Mouse (Mus musculus): ENCODE measurements around the gene Meis2.

The Meis2 gene

DNA sequence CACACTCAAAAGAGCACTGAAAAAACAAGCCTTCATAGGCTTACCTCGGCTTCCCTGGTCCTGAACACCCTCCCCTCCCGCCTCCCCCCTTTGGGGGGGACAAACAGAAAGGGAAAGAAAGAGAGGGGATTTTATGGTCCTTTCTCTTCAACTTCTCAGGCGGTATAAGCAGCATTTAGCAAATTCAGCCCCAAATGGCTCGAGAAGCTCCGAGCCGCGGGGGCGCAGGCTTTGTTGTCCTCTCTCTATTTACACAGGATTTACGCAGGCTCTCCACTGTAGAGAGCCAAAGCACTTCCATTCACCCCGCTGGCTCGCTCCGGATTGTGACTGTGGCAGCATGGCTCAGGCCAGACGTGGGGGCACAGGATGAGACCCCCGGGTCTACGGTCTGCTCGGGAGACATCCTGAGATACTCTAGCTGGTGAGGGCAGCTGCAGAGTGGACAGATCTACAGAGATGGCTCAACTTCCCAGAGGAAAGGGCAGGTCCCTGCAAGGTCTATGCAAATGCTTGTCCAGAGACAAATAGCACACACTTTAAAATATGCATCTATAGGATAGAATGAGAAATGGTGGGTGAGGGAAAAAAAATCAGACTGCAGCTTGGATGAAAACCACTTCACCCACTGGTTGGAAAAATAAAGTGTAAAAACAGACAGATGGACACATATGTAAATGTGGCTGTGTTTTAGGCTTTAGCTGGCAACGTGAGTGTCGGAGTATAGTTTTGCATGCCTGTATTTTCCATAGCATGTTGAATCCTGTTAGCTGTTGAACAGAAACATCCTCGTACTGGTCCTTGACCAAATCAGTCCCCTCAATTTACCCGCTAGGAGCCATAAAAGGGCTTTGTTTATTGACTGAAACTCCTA lies 56.3 kb downstream of the Meis2 start:
- ATAC-seq (ENCODE audit: insufficient number of reproducible peaks, low FRiP score, low TSS enrichment) = no peak

- no peak for ATAC-seq (ENCODE audit: insufficient number of reproducible peaks, low FRiP score, low TSS enrichment)
These were observed 63.3 kb downstream of the Meis2 start for GRCm38 (mm10) chr2:116002354-116002753.

DNA sequence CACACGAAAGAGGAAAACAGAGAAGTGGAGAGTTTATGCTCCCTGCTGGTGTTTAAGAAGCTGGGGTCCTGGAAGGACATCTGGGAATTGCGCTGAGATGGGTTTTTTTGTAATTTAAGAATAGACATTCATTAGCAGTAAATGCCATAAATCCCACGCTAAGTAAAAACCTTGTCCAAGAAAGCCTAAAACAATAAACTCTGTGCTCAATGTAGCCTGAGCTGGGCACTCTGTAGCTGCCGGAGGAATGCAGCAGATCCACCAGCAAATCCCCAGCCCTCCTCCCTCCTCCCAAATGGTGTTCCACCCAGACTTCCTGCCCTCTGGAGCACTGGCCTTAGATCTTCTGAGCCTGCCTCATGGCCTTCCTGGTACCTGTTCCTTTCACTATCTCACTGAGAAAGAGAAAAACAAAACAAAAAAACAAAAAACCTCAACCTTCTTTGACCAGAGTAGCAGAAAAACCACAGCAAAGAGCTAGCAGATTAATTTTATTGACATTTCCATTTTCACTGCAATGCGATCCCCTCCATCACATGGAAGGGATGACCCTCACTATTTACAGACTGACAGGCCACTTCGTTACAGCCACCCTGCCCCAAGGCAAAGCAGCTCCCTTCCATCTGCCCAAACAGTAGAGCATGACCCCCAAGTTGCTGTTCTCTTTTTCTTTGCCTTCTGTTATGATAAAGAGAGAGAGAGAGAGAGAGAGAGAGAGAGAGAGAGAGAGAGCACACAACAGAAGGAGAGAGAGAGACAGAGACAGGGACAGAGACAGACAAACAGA lies 64.1 kb downstream of the Meis2 start:
- no peak for ATAC-seq (ENCODE audit: insufficient number of reproducible peaks, low FRiP score, low TSS enrichment)

DNA sequence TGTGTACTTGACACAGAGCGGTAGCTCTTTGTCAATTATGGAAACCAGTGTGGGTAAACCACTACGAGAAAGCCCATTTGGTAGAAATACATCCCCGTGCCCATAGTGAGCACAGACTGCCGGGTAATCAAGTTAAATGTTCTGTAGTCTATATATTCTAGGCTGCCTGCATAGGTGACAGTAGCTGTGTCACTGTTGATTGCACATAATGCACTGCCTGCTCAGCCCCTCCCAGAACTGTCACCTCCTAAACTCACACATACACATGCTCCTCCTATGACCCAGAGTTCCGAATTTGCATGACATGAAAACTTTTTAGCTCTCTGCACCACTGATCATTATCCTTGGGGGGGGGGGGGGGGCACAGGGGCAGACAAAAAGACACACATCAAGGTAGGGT lies 65.1 kb downstream of the Meis2 start:
- no peak for ATAC-seq (ENCODE audit: insufficient number of reproducible peaks, low FRiP score, low TSS enrichment)

DNA sequence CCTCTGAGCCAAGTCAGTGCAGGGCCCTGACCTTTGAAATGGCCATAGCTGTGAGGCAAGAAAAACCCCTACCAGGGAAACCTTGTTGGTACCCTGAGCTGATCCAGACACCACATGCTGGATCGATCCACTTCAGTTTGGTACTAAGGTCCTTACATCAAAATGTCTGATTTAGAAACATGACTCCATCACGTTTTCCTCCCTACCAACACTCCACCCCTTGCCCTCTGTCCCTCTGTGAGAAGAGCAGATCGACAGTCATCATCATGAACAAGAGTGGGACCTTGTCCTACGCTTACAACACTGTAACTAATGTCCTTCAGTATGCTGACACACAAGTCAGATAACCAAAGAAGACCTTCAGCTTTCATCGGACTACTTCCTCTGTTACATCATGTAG lies 66.8 kb downstream of the Meis2 start:
- no peak for ATAC-seq (ENCODE audit: insufficient number of reproducible peaks, low FRiP score, low TSS enrichment)

DNA sequence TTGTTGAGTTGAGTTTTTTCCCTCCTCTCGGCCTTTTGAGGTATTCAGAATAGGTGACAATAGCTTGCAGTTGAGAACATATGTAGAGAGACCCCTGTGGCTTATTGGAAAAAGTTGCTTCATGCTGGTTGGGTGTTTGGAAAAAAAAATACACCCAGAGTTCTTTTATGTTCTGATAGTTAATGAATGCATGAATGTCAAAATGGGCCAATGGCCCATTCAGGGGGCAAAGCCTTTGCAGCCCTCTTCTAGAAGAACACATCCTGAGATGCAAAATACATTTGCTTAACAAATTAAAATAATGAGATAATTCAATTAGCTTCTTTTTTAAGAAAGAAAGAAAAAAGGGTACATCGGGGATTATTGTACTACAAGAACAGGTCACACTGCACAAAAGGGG lies 69.2 kb downstream of the Meis2 start:
- no peak for ATAC-seq (ENCODE audit: insufficient number of reproducible peaks, low FRiP score, low TSS enrichment)

DNA sequence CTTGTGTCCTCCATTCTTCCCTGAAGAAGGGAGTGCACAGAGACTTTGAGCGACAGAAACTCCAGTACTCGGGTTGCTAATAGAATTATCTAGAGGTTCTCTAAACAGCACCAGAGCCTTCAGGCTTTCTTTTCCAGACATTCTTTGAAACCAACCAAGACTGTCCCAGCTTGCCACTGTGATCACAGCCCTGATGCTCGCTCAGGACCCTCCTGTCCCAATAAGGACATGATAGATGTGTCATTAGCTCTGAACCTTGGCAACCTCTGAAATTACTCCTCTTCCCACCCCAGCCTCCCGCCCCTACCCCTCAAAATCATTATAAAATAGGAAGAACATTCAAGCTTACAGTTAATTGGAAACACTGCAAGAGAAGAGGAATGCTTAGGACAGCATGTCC lies 71.8 kb downstream of the Meis2 start:
- ATAC-seq (ENCODE audit: insufficient number of reproducible peaks, low FRiP score, low TSS enrichment) = no peak

DNA sequence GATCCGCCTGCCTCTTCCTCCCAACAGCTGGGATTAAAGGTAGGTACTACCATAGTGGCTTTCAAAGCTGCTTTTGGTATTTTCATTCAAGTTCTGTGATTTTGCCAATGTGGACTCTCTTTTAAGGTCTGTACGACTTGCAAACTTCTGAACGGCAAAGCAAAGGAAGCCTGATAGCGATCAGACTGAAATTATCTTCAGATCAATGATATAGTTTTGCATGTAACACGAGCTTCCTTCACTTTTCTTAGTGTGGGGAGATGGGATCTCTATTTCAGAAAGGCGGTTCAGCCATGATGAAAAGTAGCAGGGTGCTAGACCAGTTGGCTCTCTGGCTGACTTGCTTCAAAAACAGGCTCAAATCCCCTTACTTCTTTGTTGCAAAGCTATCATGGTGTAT lies 76.4 kb downstream of the Meis2 start:
- no peak for ATAC-seq (ENCODE audit: insufficient number of reproducible peaks, low FRiP score, low TSS enrichment)

- no peak for ATAC-seq (ENCODE audit: insufficient number of reproducible peaks, low FRiP score, low TSS enrichment)
These were observed 77.2 kb downstream of the Meis2 start for GRCm38 (mm10) chr2:115988448-115988847.

- ATAC-seq (ENCODE audit: insufficient number of reproducible peaks, low FRiP score, low TSS enrichment) = no peak
These were observed 80.7 kb downstream of the Meis2 start for GRCm38 (mm10) chr2:115984952-115985351.

GRCm38 (mm10) chr2:115984487-115984886 lies 81.2 kb downstream of the Meis2 start:
- no peak for ATAC-seq (ENCODE audit: insufficient number of reproducible peaks, low FRiP score, low TSS enrichment)

DNA sequence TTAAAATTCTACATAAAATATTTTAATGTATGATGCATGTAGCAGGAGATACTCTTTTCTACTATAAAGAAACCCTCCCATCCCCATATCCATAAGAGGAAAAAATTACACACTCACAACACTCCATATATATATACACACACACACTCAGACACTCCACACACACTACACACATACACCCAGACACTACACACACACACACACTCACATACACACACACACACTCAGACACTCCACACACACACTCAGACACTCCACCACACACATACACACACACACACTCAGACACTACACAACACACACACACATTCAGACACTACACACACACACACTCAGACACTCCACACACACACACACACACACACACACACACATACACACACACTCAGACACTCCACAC lies 85.1 kb downstream of the Meis2 start:
- no peak for ATAC-seq (ENCODE audit: insufficient number of reproducible peaks, low FRiP score, low TSS enrichment)

DNA sequence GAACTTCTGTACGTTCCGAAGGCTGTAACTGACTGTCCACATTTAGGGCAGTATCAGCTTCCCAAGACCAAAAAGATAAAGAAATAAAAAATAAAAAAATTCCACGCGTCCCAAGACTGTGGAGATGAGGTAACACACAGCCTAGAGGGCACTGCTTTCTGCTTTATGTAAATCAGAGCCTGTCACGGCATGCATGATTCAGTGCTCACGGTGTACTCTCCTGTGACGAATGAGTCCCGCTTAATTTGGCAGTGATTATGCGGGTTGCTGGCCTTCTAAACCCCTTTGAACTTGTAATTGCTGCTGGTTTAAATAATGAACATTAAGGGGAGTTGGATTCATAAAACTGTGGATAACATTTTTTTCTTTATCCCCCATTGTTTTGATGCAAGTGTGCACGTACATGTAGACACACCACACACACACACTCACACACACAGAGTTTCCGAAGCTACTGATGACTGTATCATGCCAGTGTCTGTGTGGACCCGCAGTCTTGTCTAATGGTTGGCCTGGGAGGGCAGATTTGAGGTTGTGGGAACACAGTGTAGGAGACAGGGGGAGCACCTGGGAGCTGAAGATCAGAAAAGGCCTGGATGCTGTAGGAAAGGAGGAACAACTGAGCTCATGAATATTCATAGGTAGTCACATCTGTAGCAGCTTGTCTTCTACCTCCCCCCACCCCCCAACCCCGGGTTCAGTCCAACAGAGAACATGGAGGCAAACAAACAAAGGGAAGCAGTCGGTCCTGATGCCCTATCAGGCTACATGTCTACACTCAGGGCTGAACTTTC lies 85.8 kb downstream of the Meis2 start:
- ATAC-seq (ENCODE audit: insufficient number of reproducible peaks, low FRiP score, low TSS enrichment) = no peak

DNA sequence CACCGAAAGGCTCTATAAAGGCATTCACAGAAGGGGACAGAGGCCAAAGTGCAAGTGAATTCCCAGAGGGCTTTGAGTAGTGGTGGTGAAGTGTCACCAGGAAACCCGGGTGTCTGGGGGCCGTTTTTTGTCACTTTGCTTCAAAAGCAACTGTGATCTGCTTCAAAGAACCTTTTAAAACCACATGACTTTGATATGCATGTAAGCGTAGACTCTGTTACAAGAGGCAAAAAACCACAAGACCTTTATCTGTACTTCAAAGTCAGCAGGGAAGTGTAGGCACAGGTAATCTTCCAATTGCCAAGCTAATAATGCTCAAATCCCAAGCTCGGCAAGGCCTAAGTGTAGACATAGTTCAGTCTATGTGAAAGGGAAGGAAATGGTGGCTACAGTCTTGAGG lies 87.0 kb downstream of the Meis2 start:
- no peak for ATAC-seq (ENCODE audit: insufficient number of reproducible peaks, low FRiP score, low TSS enrichment)

DNA sequence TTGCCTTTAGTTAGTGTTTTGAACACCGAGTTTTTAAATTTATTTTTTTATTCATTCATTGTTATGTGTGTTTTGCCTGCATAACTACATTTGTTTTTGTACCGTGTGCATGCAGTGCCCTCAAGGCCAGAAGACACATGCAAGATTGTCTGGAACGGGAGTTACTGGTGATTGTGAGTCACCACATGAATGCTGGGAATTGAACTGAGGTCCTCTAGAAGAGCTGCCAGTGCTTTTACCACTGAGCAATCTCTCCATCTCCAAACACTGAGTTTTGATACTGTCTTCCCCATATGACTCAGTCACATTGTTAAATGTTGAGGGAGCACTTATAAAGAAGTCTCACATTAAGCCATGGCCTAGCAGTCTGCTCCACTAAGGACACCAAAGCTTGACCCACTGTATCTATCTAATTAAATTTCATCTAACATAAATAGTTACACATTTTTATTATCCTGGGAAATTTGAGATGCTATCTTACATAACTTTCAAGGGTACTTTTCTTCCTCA lies 94.3 kb downstream of the Meis2 start:
- no peak for ATAC-seq (ENCODE audit: insufficient number of reproducible peaks, low FRiP score, low TSS enrichment)

- ATAC-seq (ENCODE audit: insufficient number of reproducible peaks, low FRiP score, low TSS enrichment) = no peak
These were observed 95.4 kb downstream of the Meis2 start for GRCm38 (mm10) chr2:115970091-115970820.

GRCm38 (mm10) chr2:115969201-115969600 lies 96.4 kb downstream of the Meis2 start:
- ATAC-seq (ENCODE audit: insufficient number of reproducible peaks, low FRiP score, low TSS enrichment) = no peak

DNA sequence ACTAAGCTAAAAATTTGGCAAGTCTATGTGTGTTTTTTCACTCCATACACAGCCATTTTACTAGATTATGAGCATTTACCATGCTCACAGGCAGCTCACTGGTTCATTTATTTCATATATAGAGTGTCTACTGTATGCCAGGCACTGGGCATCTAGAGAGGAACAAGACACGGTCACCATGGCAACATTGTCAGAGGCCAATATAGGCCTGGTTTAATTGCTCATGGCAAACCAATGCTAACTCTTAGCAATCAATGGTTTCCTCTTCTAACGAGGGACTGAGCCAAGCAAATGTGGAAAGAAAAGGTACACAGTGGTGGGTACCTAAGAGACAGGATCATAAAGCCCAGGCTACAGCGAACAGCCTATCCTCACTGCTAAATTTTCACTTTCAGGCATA lies 100.7 kb downstream of the Meis2 start:
- no peak for ATAC-seq (ENCODE audit: insufficient number of reproducible peaks, low FRiP score, low TSS enrichment)

DNA sequence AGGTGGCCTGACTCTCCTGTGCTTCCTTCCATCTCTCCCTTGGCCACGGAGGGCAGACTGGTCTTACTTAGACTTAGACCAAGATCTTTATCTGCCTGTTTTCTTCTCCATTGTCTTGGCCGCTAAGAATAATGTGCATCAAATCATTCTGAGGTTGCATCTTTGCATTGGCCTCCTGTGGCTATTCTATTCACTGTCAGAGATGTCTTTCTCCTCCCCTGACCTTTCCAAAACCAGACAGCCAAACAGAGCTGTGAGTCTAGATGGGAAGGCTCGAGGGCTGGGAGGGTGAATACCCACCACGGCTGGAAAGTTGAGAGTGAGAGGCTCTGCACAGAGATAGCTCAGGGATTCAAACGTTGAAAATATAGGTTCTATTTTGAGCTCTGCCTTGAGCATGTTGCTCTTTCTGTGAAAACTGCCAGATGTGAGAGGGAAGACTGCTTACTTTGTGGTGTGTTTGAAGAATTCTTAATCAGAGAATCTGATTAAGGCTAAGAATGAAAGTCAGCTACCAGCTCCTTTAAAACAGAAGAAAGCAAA lies 102.3 kb downstream of the Meis2 start:
- no peak for ATAC-seq (ENCODE audit: insufficient number of reproducible peaks, low FRiP score, low TSS enrichment)

GRCm38 (mm10) chr2:115962728-115963127 lies 102.9 kb downstream of the Meis2 start:
- no peak for ATAC-seq (ENCODE audit: insufficient number of reproducible peaks, low FRiP score, low TSS enrichment)

Measured in cerebellum, adult (tissue).